Mouse (Mus musculus): ENCODE measurements around the gene Abcd4.

Abcd4 gene

DNA sequence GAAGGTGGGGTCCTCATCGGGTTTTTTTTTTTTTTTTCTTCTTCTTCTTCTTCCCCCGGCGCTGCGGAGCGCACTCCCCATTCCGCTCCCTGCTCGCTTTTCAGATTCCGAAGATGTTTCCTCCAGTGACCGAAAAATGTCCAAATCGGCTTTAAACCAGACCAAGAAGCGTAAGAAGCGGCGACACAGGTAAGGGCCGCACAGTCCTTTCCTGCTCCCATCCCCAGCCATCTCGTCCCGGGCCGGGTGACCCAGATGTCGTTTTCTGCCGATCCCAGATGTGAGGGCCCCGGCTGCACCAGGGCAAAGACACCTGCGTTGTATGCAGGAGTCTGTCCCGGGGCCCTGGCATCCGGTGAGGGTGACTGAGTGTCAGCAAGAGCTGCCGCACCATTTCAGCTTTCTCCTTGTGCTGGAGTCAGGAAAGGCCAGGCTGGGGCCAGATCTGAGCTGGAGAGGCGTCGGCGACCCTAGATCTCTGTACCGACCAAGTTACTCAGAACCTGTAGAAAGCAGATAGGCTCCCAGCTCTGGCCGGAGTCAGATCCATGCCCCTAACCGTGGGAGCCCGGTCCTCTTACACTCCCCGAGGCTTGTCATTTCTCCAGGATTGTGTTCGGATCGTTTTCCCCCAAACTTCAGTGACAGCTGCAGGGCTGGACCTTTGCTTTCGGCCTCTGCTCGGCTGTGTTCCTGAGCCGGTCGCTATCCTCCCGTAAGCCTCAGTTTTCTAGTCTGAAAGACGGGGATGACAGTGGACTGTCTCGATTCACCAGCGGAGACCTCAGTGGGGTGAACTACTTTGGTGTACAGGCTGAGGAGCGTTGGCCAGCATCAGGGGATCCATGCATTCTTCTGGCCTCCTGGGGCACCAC, 45.5 kb downstream of the Abcd4 start:
- no peak for DNase-seq (ENCODE audit: low spot score)

DNA sequence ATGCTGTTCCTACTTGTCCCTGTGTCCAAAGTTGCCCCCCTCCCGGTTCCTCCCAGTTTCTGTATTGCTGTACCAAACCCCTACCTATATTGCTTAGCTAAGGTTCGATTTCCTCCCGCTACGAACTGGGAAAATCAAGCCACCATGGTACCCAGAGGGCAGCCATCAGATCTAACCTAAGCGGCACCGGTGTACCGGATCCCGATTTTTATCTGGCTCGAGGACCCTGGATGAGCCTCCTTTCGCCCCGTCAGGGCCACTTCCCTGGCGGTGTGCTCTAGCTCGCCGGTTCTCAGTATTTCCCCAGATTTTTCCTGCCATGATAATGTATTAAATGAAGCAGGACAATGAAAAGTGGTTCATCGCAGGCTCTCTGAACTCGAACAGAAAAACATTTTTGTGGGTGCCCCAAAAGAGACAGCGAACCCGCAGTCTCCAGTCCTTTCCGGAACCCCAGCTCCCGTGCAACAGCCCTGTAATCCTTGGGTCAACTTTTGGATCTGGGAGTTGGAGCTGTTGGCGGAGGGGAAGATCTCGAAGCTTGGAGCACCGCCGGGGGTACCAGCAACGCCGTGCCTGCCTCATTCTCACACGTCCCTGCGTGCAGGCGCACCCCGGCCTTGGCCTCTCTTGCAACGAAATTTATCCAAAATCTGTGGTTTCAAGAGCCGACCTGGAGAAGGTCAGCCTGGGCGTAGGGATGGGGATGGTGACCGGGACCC, 46.4 kb downstream of the Abcd4 start:
- no peak for DNase-seq (ENCODE audit: low spot score)

DNA sequence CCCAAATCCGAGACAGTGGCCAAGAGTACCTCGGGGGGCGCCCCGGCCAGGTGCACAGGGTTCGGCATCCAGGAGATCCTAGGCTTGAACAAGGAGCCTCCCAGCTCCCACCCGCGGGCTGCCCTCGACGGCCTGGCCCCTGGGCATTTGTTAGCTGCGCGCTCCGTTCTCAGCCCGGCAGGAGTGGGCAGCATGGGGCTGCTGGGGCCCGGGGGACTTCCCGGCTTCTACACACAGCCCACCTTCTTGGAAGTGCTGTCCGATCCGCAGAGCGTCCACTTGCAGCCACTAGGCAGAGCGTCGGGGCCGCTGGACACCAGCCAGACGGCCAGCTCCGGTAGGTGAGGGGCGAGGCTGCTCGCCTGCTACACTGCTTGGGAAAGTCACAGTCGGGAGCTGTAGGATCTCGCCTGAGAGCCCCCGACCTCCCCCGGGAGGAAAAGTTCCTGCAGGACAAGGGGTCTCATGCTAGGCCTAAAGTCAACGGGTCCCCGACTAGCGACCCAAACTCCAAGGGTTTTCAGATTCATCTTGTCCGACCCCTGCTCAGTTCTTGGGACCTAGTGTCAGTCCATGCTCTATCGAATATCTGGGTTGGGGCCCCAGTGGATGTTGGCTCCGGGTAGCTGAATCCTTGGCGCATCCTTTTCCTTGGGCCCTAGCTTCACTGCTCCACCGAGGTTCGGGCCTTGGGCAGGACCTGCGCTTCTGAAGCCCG, 47.1 kb downstream of the Abcd4 start:
- no peak for DNase-seq (ENCODE audit: low spot score)

DNA sequence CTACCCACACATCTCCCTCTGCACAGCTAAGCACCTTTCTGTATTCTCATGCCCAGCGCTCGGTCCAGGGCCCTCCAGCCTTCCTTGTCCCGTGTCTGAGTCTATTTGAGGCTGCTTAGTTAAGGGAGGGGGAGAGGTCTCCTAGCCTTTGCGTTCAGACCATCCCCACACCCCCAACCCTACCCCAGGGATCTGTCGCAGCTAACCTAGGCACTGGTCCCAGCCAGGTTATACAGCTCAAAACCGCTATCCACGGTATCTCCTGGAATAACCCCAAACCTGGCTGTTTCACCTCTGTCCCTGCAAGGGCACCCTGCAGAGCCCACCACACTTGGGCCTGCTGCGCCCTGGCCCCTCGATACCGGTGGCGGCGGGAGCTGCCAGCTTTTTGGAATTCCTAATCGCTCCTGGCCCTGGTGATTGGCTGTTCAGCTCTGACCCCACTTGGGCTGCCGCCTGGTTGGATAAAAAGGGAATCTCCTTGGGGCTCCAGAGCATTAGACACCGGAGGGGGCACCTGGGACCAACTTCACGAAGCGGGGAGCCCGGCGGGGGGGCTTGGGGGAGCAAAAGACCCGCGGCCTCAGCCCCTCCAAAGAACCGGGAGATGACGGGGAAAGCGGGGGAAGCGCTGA, 47.8 kb downstream of the Abcd4 start, which contains the start of gene Vsx2:
Gene Vsx2, plus strand, starts transcription at position 427 of the 635 bp plus-strand sequence.
- DNase-seq (ENCODE audit: low spot score): no peak

- DNase-seq (ENCODE audit: low spot score): no peak
These were observed 49.6 kb downstream of the Abcd4 start for GRCm38 (mm10) chr12:84567576-84567975.

GRCm38 (mm10) chr12:84562558-84562957, 54.7 kb downstream of the Abcd4 start:
- no peak for DNase-seq (ENCODE audit: low spot score)

GRCm38 (mm10) chr12:84555218-84555617, 62.0 kb downstream of the Abcd4 start:
- DNase-seq (ENCODE audit: low spot score): no peak

All from lung, postnatal 25 days (tissue).